Mouse (Mus musculus): Measurements from ENCODE around the gene Smim12.

- TF ChIP-seq GATA1 (IDR thresholded peaks at IDR 0.05; ENCODE audit: borderline replicate concordance, low read length) (no peak), FLI1 (IDR thresholded peaks at IDR 0.05; ENCODE audit: low read length) (no peak)
Observed at GRCm38 (mm10) chr4:127223291-127223690, 20.3 kb upstream of the Smim12 start.

Measured in megakaryocyte, embryonic 14.5 days (primary cell).